22 mouse cellular contexts compared by ENCODE assay signal in genomic region chr11:113360049-113360835, GRCm38 (mm10).
DNase-seq lines count a peak whose midpoint lies in the region; ATAC-seq and TF ChIP-seq lines count a peak whose summit lies in the region.
"Had no signal": no experiment of that assay in that cellular context is flagged by ENCODE, and none has a peak within 500 bp of the region (broad histone marks: within the 10 kb centered on the region; RNA-seq: fewer than 3 reads in every experiment).

No protein-coding gene starts in this region.

- no peak overlapping the region for H3K9ac ChIP-seq in forebrain, postnatal 0 days
- H3K9ac ChIP-seq in forebrain, embryonic 14.5 days (ENCODE audit: low read length) = no peak overlapping the region
- H3K9ac ChIP-seq: embryonic facial prominence, embryonic 13.5 days; hindbrain, embryonic 13.5 days; intestine, embryonic 15.5 days had no signal

- no peak overlapping the region for H3K4me3 ChIP-seq in forebrain, postnatal 0 days (ENCODE audit: low read depth, low read length)
- no peak overlapping the region for H3K4me3 ChIP-seq in forebrain, embryonic 14.5 days (ENCODE audit: low read depth, low read length)
- H3K4me3 ChIP-seq: embryonic facial prominence, embryonic 13.5 days; gastrocnemius, adult 2 months; hindbrain, embryonic 13.5 days; intestine, embryonic 15.5 days had no signal

- DNase-seq in forebrain, postnatal 0 days = peak; percentile 43
- no peak for DNase-seq in forebrain, embryonic 14.5 days (ENCODE audit: low spot score)
- peak; percentile 20 for DNase-seq in left cerebral cortex, postnatal 4 days
- no peak for DNase-seq in left cerebral cortex, postnatal 36 days (ENCODE audit: low spot score in 2 of 2)
- DNase-seq in layer of hippocampus, postnatal 10 days (ENCODE audit: low spot score in 2 of 2) = peak; percentile 46 to 65
- no peak for DNase-seq in B cell, adult 2 months
- no peak for DNase-seq in heart, adult 18-20 months
- DNase-seq: adrenal gland, postnatal 14 days; cerebellum, adult 2 months; cerebellum, postnatal 36 days; gastrocnemius, adult 2 months; gastrocnemius, postnatal 25 days; heart, postnatal 10 days; heart, postnatal 4 days had no signal

- no peaks in the 10 kb centered on the region for H3K27me3 ChIP-seq in forebrain, postnatal 0 days (ENCODE audit: insufficient read depth, low read length)
- no peaks in the 10 kb centered on the region for H3K27me3 ChIP-seq in forebrain, embryonic 14.5 days (replicated peaks; ENCODE audit: control insufficient read depth, insufficient read depth, low read length)
- H3K27me3 ChIP-seq: embryonic facial prominence, embryonic 13.5 days; hindbrain, embryonic 13.5 days; intestine, embryonic 15.5 days; Patski had no signal

- WGBS in forebrain, postnatal 0 days = 83% methylated on average over 10 of the region's 10 CpGs
- 92% methylated on average over 10 of the region's 10 CpGs for WGBS in forebrain, embryonic 14.5 days

- no peak overlapping the region for H3K4me2 ChIP-seq in forebrain, postnatal 0 days (ENCODE audit: low read depth)
- no peak overlapping the region for H3K4me2 ChIP-seq in forebrain, embryonic 14.5 days (ENCODE audit: low read length)
- H3K4me2 ChIP-seq: embryonic facial prominence, embryonic 13.5 days; hindbrain, embryonic 13.5 days; intestine, embryonic 15.5 days had no signal

- no peaks in the 10 kb centered on the region for H3K9me3 ChIP-seq in forebrain, postnatal 0 days (ENCODE audit: low read length)
- H3K9me3 ChIP-seq in forebrain, embryonic 14.5 days (replicated peaks; ENCODE audit: control insufficient read depth, low read length) = no peaks in the 10 kb centered on the region
- H3K9me3 ChIP-seq: embryonic facial prominence, embryonic 13.5 days; intestine, embryonic 15.5 days had no signal

- TF ChIP-seq CTCF in forebrain, postnatal 0 days (IDR thresholded peaks at IDR 0.05; ENCODE audit: low read depth) = no peak

- H3K4me1 ChIP-seq in forebrain, postnatal 0 days (ENCODE audit: insufficient read depth) = no peaks in the 10 kb centered on the region
- no peaks in the 10 kb centered on the region for H3K4me1 ChIP-seq in forebrain, embryonic 14.5 days (ENCODE audit: control insufficient read depth, insufficient read depth, low read length)
- H3K4me1 ChIP-seq: intestine, embryonic 15.5 days had no signal

- intact Hi-C loops in left cerebral cortex, postnatal 4 days (cut with DNase I) = no loop called here
- intact Hi-C loops in left cerebral cortex, postnatal 36 days (cut with DNase I) = no loop called here

- 0 out of 2 replicates have a peak, but pooled peaks have one; percentile 20 for ATAC-seq in forebrain, postnatal 0 days
- no peak for ATAC-seq in forebrain, embryonic 14.5 days
- ATAC-seq in megakaryocyte-erythroid progenitor cell, adult 5-6 weeks (replicated peaks; ENCODE audit: low FRiP score, low TSS enrichment, poor library complexity, severe bottlenecking) = peak; percentile 72
- ATAC-seq: activated CD4-positive, CD25-positive, alpha-beta regulatory T cell, adult 4 months; CD4-positive, CD25-positive, alpha-beta regulatory T cell, adult 4 months; forebrain, embryonic 16.5 days; intestine, embryonic 15.5 days; Patski had no signal

- H3K27ac ChIP-seq in forebrain, postnatal 0 days (ENCODE audit: low read depth, low read length) = no peak overlapping the region
- no peak overlapping the region for H3K27ac ChIP-seq in forebrain, embryonic 14.5 days (ENCODE audit: low read depth, low read length)
- H3K27ac ChIP-seq: embryonic facial prominence, embryonic 13.5 days; gastrocnemius, adult 2 months; hindbrain, embryonic 13.5 days; intestine, embryonic 15.5 days had no signal

- H3K36me3 ChIP-seq in forebrain, postnatal 0 days (ENCODE audit: insufficient read depth) = no peaks in the 10 kb centered on the region
- no peaks in the 10 kb centered on the region for H3K36me3 ChIP-seq in forebrain, embryonic 14.5 days (ENCODE audit: control insufficient read depth, insufficient read depth, low read length)
- H3K36me3 ChIP-seq: embryonic facial prominence, embryonic 13.5 days; hindbrain, embryonic 13.5 days; intestine, embryonic 15.5 days had no signal

Comparison
In these comparisons a context has a peak if more than half of its experiments do, and no peak if none do; other contexts are left out.
1. DNase-seq: peak in forebrain, postnatal 0 days (single experiment), left cerebral cortex, postnatal 4 days (single experiment) and layer of hippocampus, postnatal 10 days (2 of 2); none in forebrain, embryonic 14.5 days (single experiment), left cerebral cortex, postnatal 36 days (0 of 2), B cell, adult 2 months (0 of 2) and heart, adult 18-20 months (0 of 2).